Mouse (Mus musculus) liver, adult 2 months (tissue): ENCODE measurements at regions not wholly inside any gene's neighbourhood (a gene's known extent, or its start where the extent isn't known, plus 50 kb on each side); places are given as distances from the start of the nearest gene placed in this dataset.

Experiments
- CTCF ChIP-seq: fragments of 200-500 bp; IDR thresholded peaks from 2 replicates; pipeline ENCODE4 v1.5.1; 2011; ENCODE audit warnings: low read depth, low read length, control low read depth
- POLR2A ChIP-seq: fragments of 200-500 bp; IDR thresholded peaks from 2 replicates; pipeline ENCODE4 v1.6.1; 2011; ENCODE audit warnings: low read length, control low read depth; ENCODE audit not compliant: insufficient read depth; ENCODE audit errors: extremely low read depth

DNA sequence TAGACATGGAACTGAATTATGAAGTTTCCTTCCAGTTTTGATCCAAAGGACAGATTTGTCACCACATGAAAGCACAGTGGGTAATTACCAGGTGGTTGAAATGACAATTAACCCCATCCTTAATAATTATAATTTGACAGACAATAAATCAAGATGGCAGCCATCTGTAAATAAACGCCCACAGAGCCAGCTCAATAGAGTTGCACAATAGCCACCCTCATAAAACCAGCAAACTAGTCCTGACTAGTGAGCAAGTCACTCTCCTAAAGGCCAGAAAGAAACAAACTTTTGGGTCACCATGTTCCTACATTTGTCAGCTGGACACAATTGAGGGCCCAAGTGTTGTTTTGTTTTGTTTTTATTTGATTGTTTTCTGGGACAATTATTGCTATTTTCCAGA lies 509.4 kb upstream of the Gm26657 start:
- no peak for TF ChIP-seq CTCF
- TF ChIP-seq POLR2A, result no peak
